Mouse (Mus musculus): ENCODE results near the gene Pigb.

The Pigb gene

DNA sequence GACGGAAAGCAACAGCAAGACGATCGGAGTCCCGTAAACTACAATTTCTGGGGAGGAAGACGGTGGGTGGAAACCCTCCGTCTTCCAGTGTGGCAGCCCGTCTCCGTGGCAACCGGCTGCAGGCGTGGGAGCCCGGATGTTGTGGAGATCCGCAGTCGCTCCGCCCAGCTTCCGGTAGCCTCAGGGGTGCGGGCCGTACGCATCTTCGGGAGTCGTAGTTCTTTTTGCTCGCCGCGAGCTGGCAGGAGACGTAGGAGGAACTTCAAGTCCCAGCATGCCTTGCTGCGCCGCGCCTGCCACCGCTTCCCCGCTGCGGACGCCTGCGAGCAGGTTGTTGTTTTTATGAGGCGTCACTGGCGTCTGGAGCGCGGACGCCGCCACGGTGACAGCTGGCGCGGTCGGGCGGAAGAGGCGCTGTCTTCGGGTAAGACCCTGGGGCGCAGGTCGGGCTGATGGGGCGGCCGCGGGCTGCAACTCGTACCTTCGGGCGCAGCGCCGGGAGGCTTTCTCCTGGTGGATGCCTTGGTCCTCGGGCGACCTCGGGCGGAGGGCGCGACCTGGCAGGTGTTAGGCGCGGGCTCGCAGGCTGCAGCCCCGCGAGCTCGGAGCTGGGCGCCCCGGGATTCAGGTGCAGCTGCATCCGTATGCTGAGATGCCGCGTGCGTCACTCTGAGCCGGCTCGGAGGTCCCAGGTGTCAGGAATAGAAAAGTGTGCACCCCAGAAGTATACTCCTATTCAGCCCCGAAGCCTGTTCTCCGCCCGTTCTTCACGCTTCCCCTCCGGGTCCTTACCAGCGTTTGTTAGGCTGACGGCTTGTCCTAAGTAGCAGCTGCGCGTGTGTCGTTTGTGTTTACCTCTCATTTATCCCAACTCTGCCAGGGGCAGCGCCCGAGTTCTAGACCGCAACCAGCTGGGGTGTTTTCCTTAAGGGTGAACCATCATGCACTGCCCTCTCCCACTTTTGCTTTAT lies 54.6 kb downstream of the Pigb start, which contains the start of the genes Ccpg1os and Ccpg1:
TSS of gene Ccpg1os (minus strand) at position 133 of the 971 bp plus-strand sequence.
TSS of gene Ccpg1 (plus strand) at position 180 of the 971 bp plus-strand sequence.
- peak; percentile 58; the same call in 1 of the 2 replicates for TF ChIP-seq GATA4 (IDR thresholded peaks at IDR 0.05; ENCODE audit: insufficient replicate concordance, low read length)

DNA sequence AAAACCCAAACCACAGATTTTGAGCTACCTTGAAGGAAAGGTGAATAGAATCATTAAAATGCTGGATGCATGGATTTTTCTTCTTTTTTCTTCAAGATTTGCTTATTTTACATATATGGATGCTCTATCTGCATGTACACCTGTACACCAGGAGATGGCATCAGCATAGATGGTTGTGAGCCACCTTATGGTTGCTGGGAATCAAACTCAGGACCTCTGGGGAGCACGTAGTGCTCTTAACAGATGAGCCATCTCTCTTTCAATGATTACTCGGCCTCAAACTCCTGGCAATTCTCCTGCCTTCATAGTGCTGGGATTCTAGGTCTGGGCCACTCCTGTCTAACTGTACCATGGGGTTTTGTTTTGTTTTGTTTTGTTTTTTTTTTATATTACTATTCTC lies 57.1 kb downstream of the Pigb start:
- TF ChIP-seq GATA4 (IDR thresholded peaks at IDR 0.05; ENCODE audit: insufficient replicate concordance, low read length): no peak

DNA sequence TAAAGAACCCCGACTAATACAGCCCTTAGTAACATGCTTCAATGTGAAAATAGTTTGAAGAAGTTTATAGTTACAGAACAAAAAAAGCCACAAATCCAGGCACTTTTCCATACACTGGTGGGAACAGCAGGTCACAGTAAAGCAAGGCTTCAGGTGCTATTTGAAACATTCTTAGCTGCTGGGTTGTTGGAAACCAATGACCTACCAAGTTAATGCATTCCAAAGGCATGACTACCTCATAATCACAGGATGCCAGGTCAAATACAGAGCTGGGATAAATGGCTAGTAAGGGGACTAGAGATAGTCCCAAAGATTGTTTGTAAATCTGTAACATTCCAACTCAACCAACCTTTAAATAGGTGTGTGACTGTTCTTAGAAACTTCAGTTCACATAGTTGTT lies 64.9 kb downstream of the Pigb start:
- TF ChIP-seq GATA4 (IDR thresholded peaks at IDR 0.05; ENCODE audit: insufficient replicate concordance, low read length): no peak

DNA sequence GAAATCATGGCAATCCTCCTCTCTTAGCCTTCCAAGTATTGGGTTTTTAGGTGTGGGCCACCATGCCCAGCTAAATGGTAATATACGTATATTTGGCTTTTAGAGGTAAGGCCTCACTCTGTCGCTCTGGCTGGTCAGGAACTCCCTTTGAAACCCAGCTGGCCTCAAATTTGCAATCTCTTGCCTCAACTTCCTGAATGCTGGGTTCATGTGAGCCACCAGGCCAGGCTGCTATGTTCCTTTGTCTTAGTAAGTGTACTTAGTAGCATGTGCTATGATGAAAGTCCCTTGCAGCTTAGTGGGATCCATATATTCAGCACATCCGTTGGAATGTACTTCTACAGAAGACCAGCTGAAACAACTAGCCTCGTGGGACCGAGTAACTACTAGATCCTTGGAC lies 65.4 kb downstream of the Pigb start:
- no peak for TF ChIP-seq GATA4 (IDR thresholded peaks at IDR 0.05; ENCODE audit: insufficient replicate concordance, low read length)

DNA sequence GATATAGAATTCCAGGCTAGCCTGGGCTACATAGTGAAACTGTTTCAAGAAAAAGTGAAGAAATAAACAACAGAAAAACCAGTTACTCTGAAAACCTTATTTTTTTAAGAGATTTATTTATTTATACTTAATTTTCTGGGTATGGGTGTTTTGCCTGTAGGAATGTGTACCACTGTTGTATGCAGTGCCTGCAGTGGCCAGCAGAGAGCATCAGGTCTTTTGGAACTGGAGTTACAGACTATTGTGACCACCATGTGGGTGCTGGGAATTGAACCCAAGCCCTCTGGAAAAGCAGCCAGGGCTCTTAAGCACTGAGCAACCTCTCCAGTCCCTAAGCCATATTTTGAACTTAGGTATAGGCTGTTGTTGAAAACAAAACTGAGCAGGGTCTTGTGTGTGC lies 67.2 kb downstream of the Pigb start:
- TF ChIP-seq GATA4 (IDR thresholded peaks at IDR 0.05; ENCODE audit: insufficient replicate concordance, low read length): no peak

DNA sequence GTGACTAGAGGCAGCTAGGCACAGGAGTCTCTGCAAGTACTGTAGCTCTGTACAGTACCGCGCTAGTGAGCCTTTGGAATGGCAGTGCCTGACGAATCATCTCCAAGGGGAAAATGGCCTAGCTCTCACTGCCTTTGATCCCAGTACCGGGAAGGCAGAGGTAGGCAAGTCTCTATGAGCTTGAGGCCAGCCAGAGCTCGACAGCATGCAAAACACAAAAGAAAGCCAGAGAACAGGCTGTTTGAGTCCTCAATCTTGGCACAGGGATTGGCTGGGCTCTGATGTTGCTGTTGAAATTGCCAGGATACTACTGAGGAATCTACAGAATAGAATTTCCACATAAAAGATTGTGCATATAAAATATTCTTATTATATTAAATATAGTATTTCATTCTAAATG lies 67.7 kb downstream of the Pigb start:
- TF ChIP-seq GATA4 (IDR thresholded peaks at IDR 0.05; ENCODE audit: insufficient replicate concordance, low read length): no peak

DNA sequence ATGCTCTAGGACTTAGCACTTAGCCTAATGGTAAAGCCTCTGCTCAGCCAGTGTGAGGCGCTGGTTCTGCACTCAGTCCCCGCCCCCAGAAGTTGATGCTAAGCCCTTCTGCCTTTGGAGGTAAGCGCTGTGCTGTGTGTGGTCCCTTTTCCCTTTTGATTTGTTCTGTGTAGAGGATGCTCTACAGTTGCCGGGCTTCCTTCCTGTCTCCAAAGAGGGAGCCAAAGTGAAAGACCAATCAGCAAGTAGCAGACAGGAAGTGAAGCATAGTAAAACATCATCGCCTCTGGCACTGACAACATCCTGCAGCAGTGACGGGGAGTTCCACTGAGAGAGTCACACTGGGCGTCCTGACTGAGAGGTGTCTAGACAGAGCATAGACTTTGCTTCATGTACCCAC lies 70.3 kb downstream of the Pigb start:
- TF ChIP-seq GATA4 (IDR thresholded peaks at IDR 0.05; ENCODE audit: insufficient replicate concordance, low read length): no peak

DNA sequence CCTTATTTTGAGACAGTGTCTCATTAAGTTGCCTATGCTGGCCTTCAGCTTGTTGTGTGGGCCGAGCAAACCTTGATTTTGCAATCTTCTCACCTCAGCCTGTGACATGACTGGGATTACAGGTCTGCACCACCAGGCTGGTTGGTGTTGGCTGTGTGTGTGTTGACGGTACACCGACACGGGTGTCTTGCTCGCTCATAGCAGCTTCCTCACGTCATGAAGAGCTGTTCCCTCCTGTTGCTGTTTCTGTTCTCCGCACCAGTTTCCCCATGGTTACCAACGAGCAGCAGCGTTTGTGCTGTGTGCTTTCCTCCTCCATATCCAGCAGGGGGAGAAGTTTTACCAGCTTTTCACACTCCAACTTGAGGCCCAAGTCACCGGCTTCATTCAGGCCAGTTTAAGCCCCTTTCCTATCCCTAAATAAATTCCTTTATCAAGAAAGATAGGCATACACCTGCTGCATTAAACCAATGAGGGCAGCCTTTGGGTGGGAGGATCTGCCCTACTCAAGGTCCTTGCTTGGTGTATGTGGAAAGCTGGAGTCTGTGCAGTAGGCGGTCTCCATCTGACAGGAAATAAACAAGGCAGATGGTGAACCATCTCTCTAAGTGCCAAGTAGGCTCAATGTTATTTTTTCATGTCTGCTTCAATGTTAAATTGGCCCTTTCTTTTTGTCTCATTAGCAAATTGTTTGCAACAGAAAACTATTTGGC lies 71.7 kb downstream of the Pigb start:
- no peak for TF ChIP-seq GATA4 (IDR thresholded peaks at IDR 0.05; ENCODE audit: insufficient replicate concordance, low read length)

DNA sequence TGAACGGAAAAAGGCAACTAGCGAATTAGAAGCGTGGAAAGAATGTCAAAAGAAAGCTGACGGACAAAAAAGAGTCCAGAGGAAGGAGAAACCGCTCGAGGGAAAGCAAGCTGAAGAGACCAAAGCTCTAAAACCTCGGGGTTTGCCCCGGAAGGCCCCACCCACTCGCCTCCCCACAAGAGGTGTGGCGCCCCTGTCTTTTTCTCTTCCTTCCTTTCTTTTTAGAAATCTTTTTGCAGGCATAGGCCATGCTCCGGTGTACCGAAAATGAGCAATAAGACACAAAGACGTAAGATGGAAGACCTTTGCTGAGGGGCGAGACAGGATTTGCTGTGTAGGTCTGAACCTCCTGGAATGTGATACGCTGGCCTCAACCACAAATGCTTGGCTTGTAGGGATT lies 78.2 kb downstream of the Pigb start:
- TF ChIP-seq GATA4 (IDR thresholded peaks at IDR 0.05; ENCODE audit: insufficient replicate concordance, low read length): no peak

DNA sequence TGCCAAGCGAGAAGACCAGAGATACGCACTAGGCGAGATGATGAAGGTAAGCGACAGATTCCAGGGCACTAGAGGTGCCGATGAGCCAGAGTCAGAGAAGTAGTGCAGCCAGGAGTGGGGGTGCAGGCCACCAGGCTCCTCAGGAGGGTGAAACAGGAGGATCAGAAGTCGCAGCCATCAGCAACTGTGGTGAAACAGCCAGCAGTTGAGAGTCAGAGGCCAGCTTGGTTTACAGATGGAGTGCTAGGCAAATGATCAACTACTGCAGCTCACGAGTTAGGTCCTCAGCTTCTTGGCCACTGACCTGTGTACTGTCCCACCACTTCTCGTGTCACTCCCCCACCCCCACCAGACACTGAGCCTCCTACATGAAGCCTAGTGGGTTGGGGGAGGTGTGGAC lies 78.8 kb downstream of the Pigb start:
- no peak for TF ChIP-seq GATA4 (IDR thresholded peaks at IDR 0.05; ENCODE audit: insufficient replicate concordance, low read length)

DNA sequence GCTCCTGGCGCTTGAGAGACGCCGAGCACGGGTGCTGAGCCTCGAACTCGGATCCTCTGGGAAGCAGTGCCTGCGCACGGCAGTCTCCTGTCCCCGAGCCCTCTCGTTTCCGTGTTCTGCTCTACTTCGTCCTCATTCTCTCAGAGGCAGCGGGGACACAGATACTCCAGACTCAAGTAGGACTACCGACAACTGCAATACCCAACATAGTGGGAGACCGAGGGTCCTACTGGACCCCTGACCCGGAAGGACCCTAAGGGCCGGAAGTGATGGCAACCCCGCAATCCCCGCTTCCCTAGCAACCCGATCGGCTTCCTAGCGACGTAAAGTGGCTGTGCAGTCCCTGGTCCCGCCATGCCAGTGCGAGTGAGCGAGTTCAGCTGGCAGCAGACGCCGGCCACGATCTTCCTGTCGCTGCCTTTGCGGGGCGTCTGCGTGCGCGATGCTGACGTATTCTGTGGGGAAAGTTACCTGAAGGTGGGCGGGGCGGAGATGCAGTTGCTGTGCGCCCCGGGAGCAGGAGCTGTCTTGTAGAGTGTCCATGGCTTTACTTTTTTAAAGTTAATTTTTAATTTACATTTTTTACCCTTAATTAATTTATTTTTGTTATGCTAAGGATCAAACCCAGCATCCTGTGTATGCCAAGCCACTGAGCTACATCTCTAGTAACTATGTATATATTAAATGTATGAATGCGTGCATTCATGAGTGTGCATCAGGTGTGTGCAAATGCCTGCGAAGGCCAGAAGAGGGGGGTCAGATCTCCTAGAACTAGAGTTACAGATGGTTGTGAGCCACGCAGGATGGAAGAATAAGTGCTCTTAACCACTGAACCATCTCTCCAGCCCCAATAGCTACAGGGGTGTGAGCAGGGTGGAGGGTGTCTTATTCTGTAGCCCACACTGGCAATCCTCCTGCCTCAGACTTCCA lies 81.4 kb downstream of the Pigb start, which contains the start of the genes Dyx1c1 and Gm44503:
TSS of gene Dyx1c1 (plus strand) at position 265 of the 930 bp plus-strand sequence.
TSS of gene Gm44503 (plus strand) at position 332 of the 930 bp plus-strand sequence.
- no peak for TF ChIP-seq GATA4 (IDR thresholded peaks at IDR 0.05; ENCODE audit: insufficient replicate concordance, low read length)

All from liver, adult (tissue).